Mouse (Mus musculus) CH12.LX (cell line): Measurements from ENCODE around the gene Gemin2. TPM values are rescaled to one million over a fixed set of nuclear protein-coding genes. Genes with fewer than 3 reads are reported as not detected.

ENCODE experiments used
- DNase-seq: peaks from one replicate; pipeline ENCODE4 v3.0.0-alpha.2; 2013; ENCODE audit errors: extremely low read depth
- H3K27ac ChIP-seq: 2 replicates; pipeline ENCODE4 v1.5.1; 2012; ENCODE audit warnings: low read depth, mild to moderate bottlenecking, control low read depth, moderate library complexity; ENCODE audit not compliant: insufficient read depth
- H3K27me3 ChIP-seq: replicated peaks from 2 replicates; pipeline ENCODE3; 2012; ENCODE audit warnings: inconsistent platforms
- H3K36me3 ChIP-seq, 2 experiments: replicated peaks in 1 of 2; 2 replicates each; pipeline versions ENCODE3 to v1.6.1; 2012; ENCODE audit warnings: inconsistent platforms in 1 of 2, low read length in 1 of 2, mild to moderate bottlenecking in 1 of 2, mixed read lengths in 1 of 2, moderate library complexity in 1 of 2; ENCODE audit not compliant: control insufficient read depth in 1 of 2, insufficient read depth in 1 of 2
- H3K4me1 ChIP-seq, 2 experiments: 2 replicates each; pipeline ENCODE4 v1.6.1; 2012; ENCODE audit warnings: inconsistent platforms in 1 of 2, moderate library complexity in 1 of 2; ENCODE audit not compliant: insufficient read depth in 2 of 2, control insufficient read depth in 1 of 2
- H3K4me2 ChIP-seq: 2 replicates; pipeline ENCODE4 v1.6.1; 2012; ENCODE audit warnings: low read depth, mild to moderate bottlenecking, control low read depth; ENCODE audit not compliant: poor library complexity, insufficient read depth, severe bottlenecking
- H3K4me3 ChIP-seq, 3 experiments: fragments of 150-350 bp in 1 of 3; sonication (generic) in 1 of 3; replicated peaks in 1 of 3; 2 replicates each; pipeline versions ENCODE3 to v1.5.1; 2011 to 2012; ENCODE audit warnings: low read depth in 2 of 3, low read length in 2 of 3, mild to moderate bottlenecking in 2 of 3, moderate library complexity in 2 of 3, control low read depth in 1 of 3, improper control_type of control experiment in 1 of 3, inconsistent platforms in 1 of 3, mixed read lengths in 1 of 3; ENCODE audit not compliant: poor library complexity in 1 of 3
- H3K79me2 ChIP-seq: replicated peaks from 2 replicates; pipeline ENCODE4 v1.6.1; 2012; ENCODE audit warnings: mild to moderate bottlenecking, moderate library complexity; ENCODE audit not compliant: control insufficient read depth, poor library complexity, insufficient read depth, severe bottlenecking; ENCODE audit errors: extremely low read depth
- H3K9ac ChIP-seq: 2 replicates; pipeline ENCODE4 v1.6.1; 2012; ENCODE audit warnings: low read depth, mild to moderate bottlenecking, control low read depth, moderate library complexity; ENCODE audit not compliant: insufficient read depth
- H3K9me3 ChIP-seq: replicated peaks from 2 replicates; pipeline ENCODE3; 2012; ENCODE audit warnings: low read length, inconsistent platforms, mixed read lengths
- CHD1 ChIP-seq: IDR thresholded peaks from 2 replicates; pipeline ENCODE4 v1.6.1; 2012; ENCODE audit warnings: low read depth, low read length, improper control_type of control experiment, inconsistent platforms
- E2F4 ChIP-seq: IDR thresholded peaks from 2 replicates; pipeline ENCODE4 v1.6.1; 2011; ENCODE audit warnings: low read depth, low read length, improper control_type of control experiment; ENCODE audit not compliant: insufficient replicate concordance
- ETS1 ChIP-seq: conservative IDR thresholded peaks from 2 replicates; pipeline ENCODE4 v1.6.1; 2012; ENCODE audit warnings: low read depth, mild to moderate bottlenecking, inconsistent platforms, low read length, improper control_type of control experiment, moderate library complexity
- HCFC1 ChIP-seq: IDR thresholded peaks from 2 replicates; pipeline ENCODE4 v1.6.1; 2012; ENCODE audit warnings: low read depth, mild to moderate bottlenecking, inconsistent platforms, low read length, improper control_type of control experiment
- MAFK ChIP-seq: IDR thresholded peaks from 2 replicates; pipeline ENCODE4 v1.6.1; 2011; ENCODE audit warnings: low read length, improper control_type of control experiment; ENCODE audit not compliant: insufficient replicate concordance
- MAX ChIP-seq: IDR thresholded peaks from 2 replicates; pipeline ENCODE4 v1.6.1; 2011; ENCODE audit warnings: low read length, improper control_type of control experiment
- POLR2A ChIP-seq: IDR thresholded peaks from 2 replicates; pipeline ENCODE4 v1.6.1; 2011; ENCODE audit warnings: low read depth, mild to moderate bottlenecking, improper control_type of control experiment, low read length
- TBP ChIP-seq: conservative IDR thresholded peaks from 2 replicates; pipeline ENCODE4 v1.6.1; 2011; ENCODE audit warnings: low read depth, low read length, improper control_type of control experiment
- ZMIZ1 ChIP-seq: IDR thresholded peaks from 2 replicates; pipeline ENCODE4 v1.6.1; 2012; ENCODE audit warnings: low read depth, mild to moderate bottlenecking, inconsistent platforms, low read length, improper control_type of control experiment
- ZNF384 ChIP-seq: IDR thresholded peaks from 2 replicates; pipeline ENCODE4 v1.6.1; 2012; ENCODE audit warnings: low read depth, low read length, improper control_type of control experiment, inconsistent platforms
- dilution Hi-C: fragments of 300-500 bp; cut with MboI; formaldehyde crosslinking; loops from 2 replicates; pipeline ENCODE4 v1.14.3; 2020; ENCODE audit warnings: low sequenced_read_pairs; ENCODE audit not compliant: extremely low pct_unique_long_range_greater_than_20kb, extremely low pct_ligation_motif_present
- in situ Hi-C: fragments of 300-500 bp; cut with MboI; formaldehyde crosslinking; loops from 3 replicates; pipeline ENCODE4 v1.14.3; 2019; ENCODE audit warnings: low sequenced_read_pairs, low pct_ligation_motif_present, low pct_unique_long_range_greater_than_20kb, mixed read lengths
- polyA plus RNA-seq: library from polyadenylated mRNA; unstranded; fragments of >175 nt; gene quantifications from 2 replicates; pipeline ENCODE4 v1.2.1, GENCODE M21; 2012; ENCODE audit warnings: low read depth; ENCODE audit not compliant: insufficient read length
- total RNA-seq, 2 experiments: library from RNA; depleted of rRNA; stranded (reverse); fragments of 300-350 nt in 1 of 2; fragments of >200 nt in 1 of 2; gene quantifications; 2 replicates each; pipeline ENCODE4 v1.2.3; 2012 to 2014

Gene Gemin2
- total and polyA plus RNA-seq, 3 experiments: 19.6 to 36.7 (median 23.8) TPM

DNA sequence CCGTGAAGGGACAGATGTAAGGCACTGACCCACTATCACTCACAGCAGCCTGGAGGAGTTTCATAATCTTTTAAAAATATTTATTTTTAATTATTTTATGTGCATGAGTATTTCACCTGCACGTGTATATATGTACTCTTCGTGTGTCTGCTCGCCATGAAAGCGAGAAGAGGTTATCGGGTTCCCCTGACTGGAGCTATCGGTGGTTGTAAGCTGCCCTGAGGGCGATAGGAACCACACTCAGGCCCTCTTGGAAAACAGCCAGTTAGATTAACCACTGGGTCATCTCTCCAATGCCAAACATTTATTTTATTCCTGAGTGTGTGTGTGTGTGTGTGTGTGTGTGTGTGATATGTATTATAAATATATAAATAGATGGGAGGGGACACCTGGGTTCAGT, 51.6 kb downstream of the Gemin2 start:
- in situ Hi-C loops (loop anchor here (25.0 kb wide), 1 partner anchor 147 kb away; the partner anchor contains the start of gene Fbxo33), dilution Hi-C loops (no loop called here)
- DNase-seq: no peak
- peaks cover 13 to 18% of the 10 kb centered on the region in 2 experiments for H3K36me3 ChIP-seq
- H3K9me3 ChIP-seq: no peaks in the 10 kb centered on the region
- TF ChIP-seq E2F4 (no peak), HCFC1 (no peak), POLR2A (no peak), ZMIZ1 (no peak), MAX (no peak)
- H3K4me3 ChIP-seq: no peak overlapping the region
- no peak overlapping the region for H3K27ac ChIP-seq
- peaks cover 37% of the 10 kb centered on the region for H3K79me2 ChIP-seq
- H3K27me3 ChIP-seq: no peaks in the 10 kb centered on the region
- peaks cover 0 to 26% of the 10 kb centered on the region in 2 experiments; a peak in 1 of 4 replicates for H3K4me1 ChIP-seq
- H3K9ac ChIP-seq: no peak overlapping the region
- no peak overlapping the region for H3K4me2 ChIP-seq

DNA sequence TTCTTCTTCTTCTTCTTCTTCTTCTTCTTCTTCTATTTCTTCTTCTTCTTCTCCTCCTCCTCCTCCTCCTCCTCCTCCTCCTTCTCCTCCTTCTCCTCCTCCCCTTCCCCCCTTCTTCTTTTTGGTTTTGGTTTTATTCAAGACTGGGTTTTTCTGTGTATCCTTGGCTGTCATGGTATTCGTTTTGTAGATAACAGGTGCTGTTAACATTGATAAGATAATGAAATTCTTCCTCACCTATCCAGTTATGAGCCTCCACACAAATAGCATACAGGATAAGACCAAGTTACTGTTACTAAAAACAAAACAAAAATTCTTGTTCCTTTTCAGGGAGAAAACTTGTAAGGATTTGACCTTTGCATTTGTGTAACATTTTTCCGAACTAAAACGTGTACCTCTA, 52.6 kb downstream of the Gemin2 start:
- H3K4me2 ChIP-seq: peak overlapping the region; percentile 26; the same call in 1 of the 2 replicates
- dilution Hi-C loops (no loop called here), in situ Hi-C loops (loop anchor here (25.0 kb wide), 1 partner anchor 147 kb away; the partner anchor contains the start of gene Fbxo33)
- TF ChIP-seq ETS1: no peak
- TF ChIP-seq CHD1: no peak
- peak overlapping the region; percentile 59 for H3K9ac ChIP-seq
- H3K4me3 ChIP-seq: peak overlapping the region; percentile 59 to 99 (median 90)
- H3K27ac ChIP-seq: no peak overlapping the region
- H3K36me3 ChIP-seq: peaks cover 19 to 26% of the 10 kb centered on the region in 2 experiments
- H3K9me3 ChIP-seq: no peaks in the 10 kb centered on the region
- peaks cover 28% of the 10 kb centered on the region for H3K79me2 ChIP-seq
- no peak for DNase-seq
- no peaks in the 10 kb centered on the region for H3K27me3 ChIP-seq
- H3K4me1 ChIP-seq: peaks cover 0 to 22% of the 10 kb centered on the region in 2 experiments; a peak in 1 of 4 replicates

DNA sequence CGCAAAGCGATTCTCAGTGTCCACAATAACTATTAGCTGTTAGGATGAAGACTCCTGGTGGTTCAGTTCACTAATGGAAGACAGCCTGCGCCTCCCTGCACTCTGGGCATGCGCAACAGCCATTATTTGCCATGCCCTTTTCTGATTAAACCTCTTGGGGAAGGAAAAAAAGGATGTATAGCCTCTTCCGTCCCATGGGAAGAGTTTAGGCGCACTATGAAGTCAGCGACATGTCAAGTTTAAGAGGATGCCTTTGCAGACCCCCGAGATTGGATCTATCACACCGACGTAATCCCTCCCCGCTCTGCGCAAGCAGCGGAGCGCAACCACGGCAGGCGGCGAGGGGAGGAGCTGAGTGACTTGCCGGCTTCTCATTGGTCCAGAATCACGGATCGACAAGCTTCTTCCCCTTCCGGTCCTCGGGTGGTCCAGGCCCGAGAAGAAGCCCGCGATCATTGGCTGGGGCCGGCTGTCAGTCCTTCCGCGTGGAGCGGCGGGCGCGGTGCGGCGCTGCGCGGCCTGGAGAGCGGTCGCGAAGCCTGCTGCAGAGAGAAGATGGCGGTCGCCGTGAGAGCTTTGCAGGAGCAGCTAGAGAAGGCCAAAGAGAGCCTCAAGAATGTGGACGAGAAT, 53.4 kb downstream of the Gemin2 start, which contains the start of gene Pnn:
Gene Pnn, plus strand, starts transcription at position 437 of the 630 bp plus-strand sequence.
- Histone ChIP-seq H3K4me3 (peak within 1 kb of the TSS; percentile 87 to 99 (median 90)), H3K4me1 (peaks cover 0 to 25% of the 10 kb centered on the region in 2 experiments; a peak in 1 of 4 replicates), H3K4me2 (peak within 1 kb of the TSS; percentile 80), H3K9me3 (no peaks in the 10 kb centered on the region), H3K27ac (peak within 1 kb of the TSS; percentile 39), H3K27me3 (no peaks in the 10 kb centered on the region), H3K79me2 (peaks cover 22% of the 10 kb centered on the region), H3K9ac (peak within 1 kb of the TSS; percentile 93), H3K36me3 (peaks cover 26 to 34% of the 10 kb centered on the region in 2 experiments)
- dilution Hi-C loops: no loop called here
- in situ Hi-C loops: loop anchor here (25.0 kb wide), 1 partner anchor 146 kb away; the partner anchor contains the start of gene Fbxo33
- TF ChIP-seq MAFK (no peak), TBP (peak; percentile 51; the same call in 1 of the 2 replicates), POLR2A (peak; percentile 94), ZNF384 (no peak)
- peak; percentile 97 for DNase-seq
